Mouse (Mus musculus) regulatory T cell (primary cell): Measurements from ENCODE around the gene Nudcd3.

Experiments used
- in situ Hi-C: fragments of 300-600 bp; cut with MboI, MseI; formaldehyde crosslinking; loops from one replicate; pipeline ENCODE4 v1.15.1; 2025; ENCODE audit warnings: high pct_unique_total_duplicates

The Nudcd3 gene

GRCm38 (mm10) chr11:6063501-6064214, 136.6 kb downstream of the Nudcd3 start:
- in situ Hi-C loops: no loop called here

GRCm38 (mm10) chr11:6063065-6063464, 137.2 kb downstream of the Nudcd3 start:
- in situ Hi-C loops: no loop called here

- in situ Hi-C loops: no loop called here
Observed at GRCm38 (mm10) chr11:6062329-6062728, 137.9 kb downstream of the Nudcd3 start.

GRCm38 (mm10) chr11:6061891-6062290, 138.3 kb downstream of the Nudcd3 start:
- in situ Hi-C loops: no loop called here

- in situ Hi-C loops: no loop called here
Observed at GRCm38 (mm10) chr11:6059162-6059561, 141.1 kb downstream of the Nudcd3 start.
